Mouse (Mus musculus) cerebellum, adult 8-10 months (tissue): Measurements from ENCODE around the gene Smarcd3.

Experiments used
- DNase-seq: peaks from one replicate; pipeline ENCODE4 v3.0.0; 2022

Gene Smarcd3

GRCm38 (mm10) chr5:24553621-24554244, 70.5 kb downstream of the Smarcd3 start:
- DNase-seq: no peak

- DNase-seq: no peak
Measured at GRCm38 (mm10) chr5:24551317-24551688, 72.9 kb downstream of the Smarcd3 start.

- DNase-seq: no peak
Measured at GRCm38 (mm10) chr5:24550598-24551316, 73.5 kb downstream of the Smarcd3 start.

- DNase-seq: no peak
Measured at GRCm38 (mm10) chr5:24542643-24543042, 81.6 kb downstream of the Smarcd3 start.

GRCm38 (mm10) chr5:24541144-24541569, 83.1 kb downstream of the Smarcd3 start:
- DNase-seq: no peak
